Mouse (Mus musculus): ENCODE measurements around the gene Ttc4. TPM values are rescaled to one million over a fixed set of nuclear protein-coding genes. Genes with fewer than 3 reads are reported as not detected.

Gene Ttc4
- total RNA-seq (2018; cell fraction: chromatin; rRNA removed): 100 to 1,000 TPM in 1 of 26 experiments, 10 to 100 TPM in 25; 23.6 to 101 (median 63.3) TPM
- total RNA-seq (2018; cell fraction: cytosol; rRNA removed): 10 to 100 TPM in 25 of 26 experiments, 1 to 10 TPM in 1; 9.8 to 25.5 (median 19.8) TPM
- 10 to 100 TPM; 16.1 to 65.5 (median 39.1) TPM for total RNA-seq (2018; cell fraction: nucleus; rRNA removed)
- polyA plus RNA-seq (2018): 22.3 to 28.9 TPM (median 24.3 TPM) in 3 replicates

DNA sequence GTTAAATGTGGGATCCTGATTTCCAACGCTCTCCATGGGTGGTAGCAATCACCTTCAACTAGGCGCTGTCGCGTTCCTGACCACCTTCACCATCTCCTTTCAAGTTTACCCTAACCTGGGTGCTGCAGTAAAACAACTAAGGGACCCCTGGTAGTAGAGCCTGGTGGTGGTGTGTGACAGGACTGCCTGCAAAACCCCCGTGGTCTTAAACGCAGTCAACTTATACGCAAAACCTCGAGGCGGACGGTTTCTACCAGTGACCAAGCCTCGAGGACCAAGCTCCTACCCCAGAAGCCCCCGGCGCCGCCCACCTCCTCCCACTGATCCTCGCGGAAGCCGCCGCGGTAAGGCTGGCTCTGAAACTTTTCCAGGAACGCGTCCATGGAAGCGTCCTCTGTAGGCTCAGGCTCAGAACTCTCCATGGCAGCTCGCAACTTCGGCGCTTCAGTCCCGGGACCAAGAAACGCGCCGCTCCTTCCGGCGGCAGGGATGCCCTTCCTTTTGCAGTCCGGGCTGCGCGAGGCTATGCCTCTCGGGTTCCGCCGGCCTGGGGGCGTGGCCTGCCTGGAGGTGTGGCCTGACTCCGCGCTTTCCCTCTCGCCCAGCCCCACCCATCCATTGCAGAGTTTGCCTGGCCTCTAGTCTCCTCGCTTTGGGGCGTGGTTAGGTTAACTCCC is at the start of gene Ttc4:
Gene Ttc4 (minus strand): TSS at position 503 of the 677 bp plus-strand sequence.
- WGBS (ENCODE audit: missing documents): under 1% methylated on average over 43 of the region's 43 CpGs
- Histone ChIP-seq H3K79me2 (ENCODE audit: inconsistent target) (no peaks in the 10 kb centered on the region; the same call in 1 of the 2 replicates), H3K4me3 (ENCODE audit: inconsistent target) (peak within 1 kb of the TSS; percentile 96), H3K27ac (peak within 1 kb of the TSS; percentile 33), H3K36me3 (ENCODE audit: inconsistent target) (peaks cover 30% of the 10 kb centered on the region)

GRCm38 (mm10) chr4:106720631-106721030 is 41.9 kb upstream of the Ttc4 start:
- 90% methylated on average over 4 of the region's 4 CpGs for WGBS (ENCODE audit: missing documents)
- Histone ChIP-seq H3K4me3 (ENCODE audit: inconsistent target) (no peak overlapping the region), H3K36me3 (ENCODE audit: inconsistent target) (no peaks in the 10 kb centered on the region), H3K79me2 (ENCODE audit: inconsistent target) (no peaks in the 10 kb centered on the region), H3K27ac (no peak overlapping the region)

DNA sequence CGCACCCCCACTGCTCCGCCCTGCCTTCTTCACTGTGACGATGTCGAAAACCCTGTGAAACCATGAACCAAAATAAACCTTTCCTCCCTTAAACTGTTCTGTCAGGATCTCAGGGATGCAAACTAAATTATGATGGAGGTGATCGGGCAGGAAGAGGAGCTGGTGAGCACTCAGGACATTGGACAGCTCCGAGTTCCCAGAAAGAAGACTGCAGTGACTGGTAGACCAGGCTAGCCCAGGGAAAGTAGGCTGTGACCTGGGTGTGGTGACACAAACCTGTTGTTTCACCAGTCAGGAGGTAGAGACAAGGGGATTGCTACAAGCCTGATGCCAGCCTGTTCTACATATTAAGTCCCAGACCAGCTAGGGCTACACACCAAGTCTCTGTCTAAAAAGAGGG is 34.9 kb upstream of the Ttc4 start:
- 86% methylated on average over 6 of the region's 6 CpGs for WGBS (ENCODE audit: missing documents)

DNA sequence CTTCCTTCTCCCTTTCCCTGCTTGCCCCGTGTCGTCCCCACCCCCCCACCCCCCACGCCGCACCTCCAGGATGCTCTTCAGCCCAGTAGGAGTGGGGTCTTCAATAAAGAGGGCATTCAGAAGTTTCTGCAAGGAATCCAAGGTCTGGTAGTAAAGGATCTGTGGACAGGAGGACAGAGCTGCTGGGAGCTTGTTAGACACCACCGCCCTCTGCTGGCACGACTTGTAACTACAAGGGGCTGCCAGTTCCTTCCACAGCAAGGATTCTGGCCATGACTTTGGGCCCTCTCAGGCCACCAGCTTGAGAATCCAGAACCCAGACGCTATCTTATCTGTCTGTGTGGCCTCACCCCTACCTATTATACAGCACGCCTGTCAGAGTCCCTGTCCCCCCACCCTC is 29.7 kb upstream of the Ttc4 start:
- H3K36me3 ChIP-seq (ENCODE audit: inconsistent target): no peaks in the 10 kb centered on the region
- H3K27ac ChIP-seq: no peak overlapping the region
- no peaks in the 10 kb centered on the region for H3K79me2 ChIP-seq (ENCODE audit: inconsistent target)
- H3K4me3 ChIP-seq (ENCODE audit: inconsistent target): no peak overlapping the region
- 0% methylated on average over 7 of the region's 8 CpGs for WGBS (ENCODE audit: missing documents)

More for the DNA sequence above, 34.9 kb upstream of the Ttc4 start:
- Histone ChIP-seq H3K4me3 (ENCODE audit: inconsistent target) (no peak overlapping the region), H3K27ac (no peak overlapping the region), H3K79me2 (ENCODE audit: inconsistent target) (no peaks in the 10 kb centered on the region), H3K36me3 (ENCODE audit: inconsistent target) (no peaks in the 10 kb centered on the region)

DNA sequence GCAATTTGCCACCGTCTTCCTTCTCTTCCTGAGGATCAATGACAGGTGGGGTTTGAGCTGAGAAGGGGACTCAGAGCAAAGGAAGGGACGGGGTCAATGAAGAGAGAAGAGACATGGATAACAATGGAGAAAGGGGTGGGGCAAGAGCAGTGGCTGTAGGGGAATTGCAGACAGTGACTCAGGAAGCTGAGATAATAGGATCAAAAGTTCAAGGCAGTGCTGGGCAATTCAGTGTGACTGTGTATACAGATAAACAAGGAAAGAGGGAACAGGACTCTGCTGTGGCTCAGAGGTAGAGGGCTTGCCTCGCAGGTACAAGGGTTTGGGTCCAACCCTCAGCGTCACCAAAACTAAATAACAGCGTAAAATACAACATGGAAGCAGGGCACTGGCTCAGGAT is 29.2 kb upstream of the Ttc4 start:
- Histone ChIP-seq H3K4me3 (ENCODE audit: inconsistent target) (no peak overlapping the region), H3K79me2 (ENCODE audit: inconsistent target) (no peaks in the 10 kb centered on the region), H3K27ac (no peak overlapping the region), H3K36me3 (ENCODE audit: inconsistent target) (no peaks in the 10 kb centered on the region)
- 41% methylated on average over 5 of the region's 5 CpGs for WGBS (ENCODE audit: missing documents)

- Histone ChIP-seq H3K27ac (no peak overlapping the region), H3K4me3 (ENCODE audit: inconsistent target) (no peak overlapping the region), H3K79me2 (ENCODE audit: inconsistent target) (no peaks in the 10 kb centered on the region), H3K36me3 (ENCODE audit: inconsistent target) (no peaks in the 10 kb centered on the region)
- WGBS (ENCODE audit: missing documents): 71% methylated on average over 8 of the region's 8 CpGs
Observed at GRCm38 (mm10) chr4:106705096-106705665, 26.4 kb upstream of the Ttc4 start.

DNA sequence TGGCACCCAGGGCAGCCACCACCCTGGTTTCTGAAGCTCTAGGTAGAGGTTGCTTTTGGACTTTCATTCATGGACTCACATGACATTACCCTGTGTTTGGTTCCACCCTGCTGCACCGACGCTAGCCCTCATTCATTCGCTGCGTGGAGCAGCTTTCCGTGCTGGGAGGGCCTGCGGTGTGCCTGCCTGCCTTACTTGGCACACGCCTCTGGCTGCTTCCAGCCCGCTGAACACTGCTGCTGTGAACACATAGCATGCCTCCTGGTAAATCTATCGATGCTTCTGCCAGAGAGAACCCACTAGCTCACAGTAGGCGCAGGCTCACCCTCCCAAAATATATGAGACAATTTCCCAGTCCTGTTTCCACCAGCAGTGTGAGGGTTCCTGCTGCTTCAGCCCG is 25.7 kb upstream of the Ttc4 start:
- 89% methylated on average over 11 of the region's 11 CpGs for WGBS (ENCODE audit: missing documents)
- Histone ChIP-seq H3K4me3 (ENCODE audit: inconsistent target) (no peak overlapping the region), H3K79me2 (ENCODE audit: inconsistent target) (no peaks in the 10 kb centered on the region)

DNA sequence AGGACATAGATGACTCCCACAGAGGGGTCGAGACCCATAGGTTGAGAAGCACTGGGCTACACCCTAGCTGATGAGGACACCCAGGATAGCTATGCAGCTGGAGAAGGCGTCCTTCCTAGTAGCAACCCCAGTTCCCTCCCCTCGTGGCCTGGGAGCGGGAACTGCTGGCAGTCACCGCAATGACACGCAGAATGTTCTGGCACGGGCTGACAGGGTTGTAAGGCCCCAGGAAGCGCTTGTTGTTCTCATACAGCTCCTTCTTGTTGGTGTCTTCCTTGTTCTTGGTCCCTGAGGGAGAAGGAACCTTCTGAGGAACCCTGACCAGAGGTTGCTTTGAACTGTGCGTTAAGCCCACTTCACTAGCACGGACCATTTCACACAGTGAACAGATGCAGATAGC is 25.2 kb upstream of the Ttc4 start:
- no peaks in the 10 kb centered on the region for H3K36me3 ChIP-seq (ENCODE audit: inconsistent target)
- H3K27ac ChIP-seq: no peak overlapping the region
- 80% methylated on average over 10 of the region's 10 CpGs for WGBS (ENCODE audit: missing documents)
- no peak overlapping the region for H3K4me3 ChIP-seq (ENCODE audit: inconsistent target)
- no peaks in the 10 kb centered on the region for H3K79me2 ChIP-seq (ENCODE audit: inconsistent target)

More for the DNA sequence above, 25.7 kb upstream of the Ttc4 start:
- no peak overlapping the region for H3K27ac ChIP-seq
- H3K36me3 ChIP-seq (ENCODE audit: inconsistent target): no peaks in the 10 kb centered on the region

- WGBS (ENCODE audit: missing documents): 73% methylated on average over 4 of the region's 4 CpGs
- Histone ChIP-seq H3K79me2 (ENCODE audit: inconsistent target) (no peaks in the 10 kb centered on the region), H3K36me3 (ENCODE audit: inconsistent target) (no peaks in the 10 kb centered on the region), H3K27ac (no peak overlapping the region), H3K4me3 (ENCODE audit: inconsistent target) (no peak overlapping the region)
Observed at GRCm38 (mm10) chr4:106700798-106701197, 22.1 kb upstream of the Ttc4 start.

DNA sequence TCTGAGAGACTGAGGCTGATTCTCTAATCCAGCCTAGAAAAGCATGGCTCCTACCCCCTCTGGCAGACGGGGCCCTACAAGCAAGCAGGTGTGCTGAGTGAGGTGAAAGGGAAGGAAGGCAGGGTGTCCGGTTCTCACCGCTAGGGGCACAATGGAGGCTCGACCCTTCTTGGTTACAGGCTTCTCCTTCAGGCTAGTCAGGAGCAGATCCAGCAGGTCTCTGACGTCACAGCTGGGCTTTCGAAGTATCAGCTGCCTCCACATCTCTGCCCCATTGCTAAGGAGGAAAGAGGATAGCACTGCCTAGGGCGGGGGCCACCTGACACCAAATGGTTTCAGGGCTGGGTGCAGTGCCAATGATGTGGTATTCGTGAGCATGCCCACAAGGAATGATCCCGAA is 21.2 kb upstream of the Ttc4 start:
- Histone ChIP-seq H3K36me3 (ENCODE audit: inconsistent target) (no peaks in the 10 kb centered on the region), H3K4me3 (ENCODE audit: inconsistent target) (no peak overlapping the region), H3K27ac (no peak overlapping the region), H3K79me2 (ENCODE audit: inconsistent target) (no peaks in the 10 kb centered on the region)
- WGBS (ENCODE audit: missing documents): 22% methylated on average over 9 of the region's 9 CpGs

DNA sequence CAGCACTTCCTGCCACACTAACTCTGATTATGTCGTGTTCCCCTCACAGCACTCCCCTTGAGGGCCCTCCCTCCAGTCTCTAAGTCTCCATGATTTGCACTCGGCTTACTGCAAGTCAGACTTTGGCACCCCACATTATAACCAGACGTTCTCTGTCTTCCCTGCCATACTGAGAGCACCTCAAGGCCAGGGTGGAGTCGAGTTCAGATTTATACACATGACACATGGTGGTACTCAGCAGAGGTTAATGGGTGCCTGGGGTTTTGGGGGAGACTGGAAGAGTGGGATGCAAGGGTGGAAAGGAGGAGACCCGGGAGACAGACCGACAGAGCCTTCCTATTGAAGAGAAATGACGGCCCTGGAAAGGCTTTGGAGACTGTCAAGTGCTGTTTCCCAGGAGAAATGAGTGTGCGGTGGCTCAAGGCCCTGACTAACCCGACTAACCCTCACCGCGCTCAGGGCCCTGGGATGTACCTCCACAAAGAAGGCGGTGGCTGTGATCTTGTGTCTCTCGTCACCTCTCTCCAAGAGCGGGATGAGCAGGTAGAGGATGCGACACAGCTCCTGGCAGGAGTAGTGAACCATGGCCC is 15.2 kb upstream of the Ttc4 start:
- H3K27ac ChIP-seq: no peak overlapping the region
- 81% methylated on average over 15 of the region's 15 CpGs for WGBS (ENCODE audit: missing documents)
- H3K36me3 ChIP-seq (ENCODE audit: inconsistent target): no peaks in the 10 kb centered on the region
- H3K79me2 ChIP-seq (ENCODE audit: inconsistent target): no peaks in the 10 kb centered on the region
- no peak overlapping the region for H3K4me3 ChIP-seq (ENCODE audit: inconsistent target)

- H3K79me2 ChIP-seq (ENCODE audit: inconsistent target): no peaks in the 10 kb centered on the region
- 57% methylated on average over 3 of the region's 3 CpGs for WGBS (ENCODE audit: missing documents)
- no peak overlapping the region for H3K27ac ChIP-seq
- H3K36me3 ChIP-seq (ENCODE audit: inconsistent target): no peaks in the 10 kb centered on the region
- H3K4me3 ChIP-seq (ENCODE audit: inconsistent target): no peak overlapping the region
Observed at GRCm38 (mm10) chr4:106688636-106689296, 10.0 kb upstream of the Ttc4 start.

DNA sequence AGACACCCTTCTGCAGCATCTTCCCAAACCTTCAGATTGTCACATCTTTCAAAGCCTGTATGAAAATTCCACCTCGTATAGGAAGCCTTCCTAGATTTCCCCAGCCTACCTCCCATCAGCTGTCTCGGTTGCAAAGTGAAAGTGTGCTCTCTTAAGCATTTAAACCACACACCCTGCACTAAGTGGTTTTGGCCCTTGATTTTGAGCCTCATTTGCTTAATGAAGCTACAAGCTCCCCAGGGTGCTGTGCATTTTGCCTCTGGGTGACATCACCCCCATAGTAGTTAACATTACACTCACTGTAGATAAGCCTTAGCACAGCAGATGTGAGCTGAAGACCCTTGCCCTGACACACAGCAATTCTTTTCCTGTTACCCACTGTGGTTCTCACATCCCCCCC is 2.2 kb upstream of the Ttc4 start:
- no peak overlapping the region for H3K4me3 ChIP-seq (ENCODE audit: inconsistent target)
- H3K27ac ChIP-seq: no peak overlapping the region
- peaks cover 9% of the 10 kb centered on the region for H3K36me3 ChIP-seq (ENCODE audit: inconsistent target)
- WGBS (ENCODE audit: missing documents): 43% methylated on average over 2 of the region's 2 CpGs
- no peaks in the 10 kb centered on the region; the same call in 1 of the 2 replicates for H3K79me2 ChIP-seq (ENCODE audit: inconsistent target)

GRCm38 (mm10) chr4:106679152-106679551 is 408 bp upstream of the Ttc4 start:
- peaks cover 27% of the 10 kb centered on the region for H3K36me3 ChIP-seq (ENCODE audit: inconsistent target)
- H3K4me3 ChIP-seq (ENCODE audit: inconsistent target): no peak overlapping the region
- WGBS (ENCODE audit: missing documents): 68% methylated on average over 3 of the region's 3 CpGs
- no peak overlapping the region for H3K27ac ChIP-seq
- no peaks in the 10 kb centered on the region; the same call in 1 of the 2 replicates for H3K79me2 ChIP-seq (ENCODE audit: inconsistent target)
